Mouse (Mus musculus): ENCODE results near the gene Bud23.
"Not testable (repeated sequence)": the region's sequence is repeated elsewhere in the genome, so short reads cannot be mapped to it uniquely, and the experiment has no call there.

The Bud23 gene

DNA sequence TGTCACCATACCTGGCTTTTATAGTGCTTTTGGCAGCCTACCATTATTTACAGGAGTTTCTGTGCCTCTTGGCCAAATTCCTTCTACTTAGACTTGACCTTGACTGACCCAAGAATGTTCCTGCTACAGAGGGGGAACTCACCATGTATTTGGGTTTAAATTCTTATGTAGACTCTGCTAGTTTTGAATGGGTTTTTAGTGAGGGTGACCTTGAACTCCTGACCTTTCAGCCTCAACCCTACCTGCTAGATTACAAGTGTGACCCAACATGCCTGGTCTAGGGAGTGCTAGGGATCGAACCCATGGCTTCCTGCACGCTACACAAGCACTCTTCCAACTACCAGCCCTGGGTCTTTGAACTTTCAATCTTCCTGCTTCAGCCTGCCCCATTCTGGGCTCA lies 7.3 kb upstream of the Bud23 start:
- DNase-seq (ENCODE audit: low read depth), result no peak

DNA sequence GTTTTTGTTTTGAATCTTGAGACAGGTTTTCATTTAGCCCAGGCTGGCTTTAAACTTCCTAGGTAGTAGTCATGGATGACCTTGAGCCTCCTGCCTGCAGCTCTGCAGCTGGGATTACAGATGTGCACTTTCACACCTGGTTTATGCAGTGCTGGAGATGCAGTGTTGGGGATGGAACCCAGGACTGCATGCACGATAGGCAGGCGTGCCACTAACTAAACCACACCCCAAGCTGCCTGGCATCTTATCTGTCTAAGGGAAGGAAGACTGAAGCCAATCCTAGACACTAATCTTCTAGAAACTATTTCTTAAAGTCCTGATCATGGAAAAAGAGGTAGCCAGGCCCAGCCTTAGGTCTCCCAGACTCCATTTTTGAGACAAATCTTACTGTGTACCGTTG lies 5.7 kb upstream of the Bud23 start:
- no peak for DNase-seq (ENCODE audit: low read depth)

DNA sequence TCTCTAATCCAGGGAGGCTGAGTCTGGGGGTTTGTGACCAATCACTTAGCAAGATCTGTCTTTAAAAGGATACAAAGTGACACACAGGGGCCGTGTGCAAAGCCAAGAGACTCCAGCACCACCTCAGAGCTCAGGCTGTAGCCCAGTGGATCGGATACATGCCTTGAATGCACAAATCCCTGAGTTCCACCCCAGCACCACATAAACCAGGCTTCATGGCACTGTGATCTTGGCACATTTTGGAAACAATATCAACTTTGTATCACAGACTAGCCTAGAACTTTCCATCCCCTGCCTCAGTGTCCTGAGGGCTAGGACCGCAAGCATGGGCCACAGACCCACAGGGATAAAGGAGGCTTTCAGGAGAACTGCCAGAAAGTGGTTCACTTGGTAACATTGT lies 1.2 kb upstream of the Bud23 start:
- DNase-seq (ENCODE audit: low read depth), result no peak

DNA sequence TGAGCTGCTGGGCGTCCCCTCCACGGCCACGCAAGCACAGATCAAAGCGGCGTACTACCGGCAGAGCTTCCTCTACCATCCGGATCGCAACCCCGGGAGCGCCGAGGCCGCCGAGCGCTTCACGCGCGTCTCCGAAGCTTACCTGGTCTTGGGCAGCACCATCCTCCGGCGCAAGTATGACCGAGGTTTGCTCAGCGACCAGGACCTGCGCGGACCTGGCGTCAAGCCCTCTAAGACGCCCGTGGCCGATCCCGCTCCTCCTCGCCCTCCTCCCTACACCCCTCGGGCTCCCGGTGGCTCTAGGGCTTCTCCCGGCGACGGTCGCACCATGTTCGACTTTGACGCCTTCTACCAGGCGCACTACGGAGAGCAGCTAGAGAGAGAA lies 385 bp downstream of the Bud23 start:
- DNase-seq (ENCODE audit: low read depth), result no peak

DNA sequence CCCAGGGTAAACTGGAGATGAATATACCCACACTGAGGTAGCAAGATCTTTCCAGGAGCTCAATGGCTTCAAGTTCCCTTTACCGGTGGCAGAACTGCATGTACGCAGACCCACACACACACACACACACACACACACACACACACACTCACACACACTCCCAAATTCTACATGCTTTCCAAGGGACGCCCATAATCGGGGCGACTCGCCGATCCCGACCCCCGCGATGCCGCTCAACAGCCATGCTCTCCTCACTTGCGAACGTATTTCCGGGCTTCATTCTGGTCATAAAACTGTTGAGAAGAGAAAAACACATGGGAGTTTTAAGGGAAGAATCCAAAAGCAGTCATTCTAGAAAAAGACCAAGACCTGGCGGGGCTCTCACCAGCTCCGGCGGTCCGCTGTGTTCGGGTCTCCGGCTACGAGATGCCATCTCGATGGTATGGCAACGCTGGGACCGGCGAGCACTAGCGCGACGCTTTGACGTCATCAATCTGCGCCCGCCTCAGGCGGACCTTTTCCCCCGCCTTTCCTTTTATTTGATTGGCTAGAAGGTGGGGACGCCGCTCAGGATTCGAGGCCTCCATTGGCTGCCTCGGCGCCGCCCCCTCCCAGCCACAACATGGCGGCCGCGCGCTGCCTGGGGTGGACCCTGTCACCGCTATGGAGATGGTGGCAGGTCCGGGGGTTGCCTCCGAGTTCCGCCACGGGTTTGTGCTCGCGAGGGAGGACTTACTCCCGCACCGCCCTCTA lies 954 bp downstream of the Bud23 start, which contains the start of gene Dnajc30:
Dnajc30 (plus strand) TSS at position 574 of the 753 bp plus-strand sequence.
- peak; percentile 89 for DNase-seq (ENCODE audit: low read depth)

DNA sequence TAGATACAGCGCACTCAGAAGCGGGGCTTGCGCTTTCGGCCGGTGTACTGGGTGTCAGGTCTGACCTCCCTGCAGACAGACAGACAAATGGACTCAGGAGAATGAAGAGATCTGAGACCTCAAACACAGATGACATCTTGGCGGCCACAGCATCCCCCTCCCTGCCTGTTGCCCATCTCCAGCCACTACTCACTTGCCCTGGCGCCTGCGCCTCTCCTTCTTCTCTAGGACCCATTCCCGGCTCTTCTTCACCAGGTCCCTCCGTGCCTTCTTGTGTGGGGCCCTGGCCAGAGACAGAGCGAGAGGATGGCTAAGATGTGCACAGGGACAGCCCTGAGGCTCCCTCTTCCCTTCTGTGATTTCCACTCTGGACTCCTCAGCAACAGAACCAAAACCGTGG lies 11.4 kb downstream of the Bud23 start:
- no peak for DNase-seq (ENCODE audit: low read depth)

DNA sequence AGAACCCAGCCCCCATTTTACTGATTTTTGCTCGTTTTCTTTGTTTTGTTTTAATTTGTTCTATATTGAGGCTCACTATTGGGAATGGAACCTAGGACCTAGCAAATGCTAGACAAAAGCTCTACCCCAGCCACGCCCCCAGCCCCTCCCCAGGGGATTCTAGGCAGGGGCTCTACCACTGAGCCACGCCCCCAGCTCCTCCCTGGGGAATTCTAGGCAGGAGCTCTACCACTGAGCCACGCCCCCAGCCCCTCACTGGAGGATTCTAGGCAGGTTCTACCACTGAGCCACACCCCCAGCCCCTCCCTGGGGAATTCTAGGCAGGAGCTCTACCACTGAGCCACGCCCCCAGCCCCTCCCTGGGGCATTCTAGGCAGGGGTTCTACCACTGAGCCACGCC lies 15.5 kb downstream of the Bud23 start:
- DNase-seq (ENCODE audit: low read depth), result not testable (repeated sequence)

DNA sequence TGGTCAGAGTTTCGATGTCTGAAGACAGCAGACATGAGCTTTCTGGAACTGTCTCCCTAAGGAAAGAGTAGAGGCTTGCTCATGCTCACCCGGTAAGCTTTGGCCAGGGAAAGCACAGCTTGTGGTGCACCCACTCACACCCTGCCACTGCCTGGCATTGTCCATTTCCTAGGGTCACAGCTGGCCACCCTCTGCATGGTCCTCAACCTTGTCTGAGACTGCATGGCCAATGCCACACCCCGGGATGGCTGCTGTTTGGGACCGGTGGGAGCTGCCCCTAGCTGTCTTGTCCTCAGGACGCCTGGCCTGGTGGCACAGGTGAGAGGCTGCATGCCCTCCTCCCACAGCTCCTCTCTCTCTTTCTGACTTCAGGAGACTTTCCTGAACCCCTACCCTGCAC lies 16.2 kb downstream of the Bud23 start:
- DNase-seq (ENCODE audit: low read depth), result no peak

DNA sequence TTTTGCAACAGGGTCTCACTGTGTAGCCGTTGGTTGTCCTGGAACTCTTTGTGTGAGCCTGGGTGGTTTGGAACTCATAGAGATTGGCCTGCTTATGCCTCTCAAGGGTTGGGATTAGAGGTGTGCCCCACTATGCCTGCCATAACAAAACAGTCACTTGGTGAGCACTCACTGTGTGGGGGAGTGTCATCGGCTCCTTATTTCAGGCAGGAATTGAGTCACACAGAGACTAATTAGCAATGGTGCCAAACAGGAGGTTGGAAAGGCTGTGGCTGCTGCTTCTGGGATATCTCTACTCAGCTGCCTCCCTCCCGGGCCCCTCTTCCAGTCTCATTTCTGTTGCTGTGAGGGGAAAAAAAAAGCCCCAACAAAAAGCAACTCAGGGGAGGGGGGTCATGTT lies 20.2 kb downstream of the Bud23 start:
- no peak for DNase-seq (ENCODE audit: low read depth)

DNA sequence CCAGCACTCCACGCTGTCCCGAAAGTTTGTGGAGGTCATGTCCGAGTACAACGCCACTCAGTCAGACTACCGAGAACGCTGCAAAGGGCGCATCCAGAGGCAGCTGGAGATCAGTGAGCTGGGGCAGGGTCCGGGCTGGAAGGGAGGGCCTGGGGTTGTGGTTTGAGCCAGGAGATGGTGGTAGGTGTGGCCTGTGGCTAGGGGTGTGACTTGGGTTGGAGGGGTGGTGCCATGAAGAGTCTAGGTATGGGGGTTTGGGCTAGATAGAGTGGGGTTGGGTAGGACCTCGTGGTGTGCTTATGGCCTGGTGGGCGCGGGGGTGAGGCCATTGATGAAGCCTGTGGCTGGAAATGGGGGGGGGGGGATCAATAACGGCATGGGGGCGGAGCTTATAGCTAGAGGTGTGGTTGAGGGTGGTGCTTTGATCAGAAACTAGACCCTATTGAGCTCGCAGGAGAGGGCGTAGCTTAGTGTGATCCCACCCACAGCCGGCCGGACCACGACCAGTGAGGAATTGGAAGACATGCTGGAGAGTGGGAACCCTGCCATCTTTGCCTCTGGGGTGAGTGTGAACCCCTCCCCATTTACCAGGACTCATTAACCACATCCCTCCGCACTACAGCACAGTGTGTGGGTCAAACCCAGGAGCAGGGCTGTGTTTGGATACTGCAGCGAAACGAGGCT lies 22.5 kb downstream of the Bud23 start:
- DNase-seq (ENCODE audit: low read depth), result no peak

DNA sequence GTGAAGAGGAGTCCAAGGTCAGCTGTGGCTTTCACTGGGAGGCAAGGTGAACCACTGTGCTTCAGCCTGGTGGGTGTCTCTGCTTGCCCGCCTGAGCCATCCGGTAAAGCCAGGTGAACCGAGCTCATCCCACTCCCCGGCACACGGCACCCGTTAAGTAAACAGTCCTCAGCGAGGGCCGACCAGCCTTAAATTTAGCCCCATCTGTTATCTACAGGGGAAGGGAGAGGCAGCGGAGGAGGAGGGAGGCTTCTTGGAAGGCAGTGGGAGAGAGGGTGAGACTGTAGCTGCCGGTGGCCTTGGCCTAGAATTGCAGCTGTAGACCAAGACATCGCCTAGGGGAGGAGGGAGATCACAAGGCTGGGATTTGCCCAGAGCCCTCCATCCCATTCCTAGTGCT lies 24.0 kb downstream of the Bud23 start:
- no peak for DNase-seq (ENCODE audit: low read depth)

DNA sequence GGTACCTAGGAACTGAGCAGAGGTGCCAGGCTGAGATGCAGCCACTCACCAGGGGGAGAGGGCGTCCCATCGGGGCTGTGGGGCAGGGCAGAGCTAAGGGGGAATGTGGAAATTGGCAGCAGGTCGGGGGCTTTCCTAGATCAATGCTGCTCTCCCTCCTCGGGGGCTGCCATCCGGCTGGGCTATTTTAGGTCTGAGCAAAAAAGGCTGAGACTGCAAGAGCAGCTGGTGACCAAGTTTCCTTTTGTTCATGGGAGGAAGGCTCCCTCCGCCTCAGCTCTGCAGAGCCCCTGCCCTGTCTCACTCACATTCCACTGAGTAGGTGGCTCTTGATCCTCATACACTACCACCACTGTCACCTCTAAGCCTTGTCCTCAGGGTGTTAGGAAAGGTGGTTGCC lies 24.7 kb downstream of the Bud23 start:
- no peak for DNase-seq (ENCODE audit: low read depth)

DNA sequence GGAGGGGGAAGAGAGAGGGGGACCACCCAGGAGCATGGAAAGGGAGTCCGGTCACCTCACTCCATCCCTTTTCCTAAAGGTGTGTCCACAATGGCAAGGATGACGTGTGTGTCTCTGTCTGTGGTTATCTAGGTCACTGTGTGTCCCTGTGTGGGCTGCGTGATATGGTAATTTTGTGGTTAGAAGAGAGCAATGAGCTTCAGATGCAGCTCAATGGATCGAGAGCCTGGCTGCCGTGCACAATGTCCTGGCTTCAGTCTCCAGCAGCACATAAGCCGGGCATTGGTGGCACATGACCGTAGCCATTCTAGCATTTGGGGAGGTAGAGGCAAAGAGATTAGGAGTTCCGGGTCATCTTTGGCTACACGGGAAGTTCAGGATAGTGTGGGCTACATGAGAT lies 25.2 kb downstream of the Bud23 start:
- DNase-seq (ENCODE audit: low read depth), result no peak

DNA sequence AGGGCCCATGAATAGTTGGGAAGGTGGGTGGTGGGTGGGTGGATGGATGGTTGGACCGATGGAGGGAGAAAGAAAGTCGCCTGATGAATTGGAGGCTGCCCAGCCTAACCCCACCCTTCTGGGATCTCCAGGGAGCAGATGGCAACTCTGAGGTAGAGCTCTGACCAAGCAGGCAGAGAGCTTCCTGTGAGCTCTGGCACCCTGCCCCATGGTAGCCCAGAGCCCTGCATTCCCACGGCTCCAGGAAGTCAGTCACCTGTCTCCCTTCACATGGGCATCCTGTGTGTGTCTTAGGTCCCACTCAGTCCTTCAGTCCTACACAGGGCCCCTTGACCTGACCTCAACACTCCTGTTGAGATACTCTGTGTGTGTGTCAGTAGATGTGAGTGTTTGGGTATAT lies 26.8 kb downstream of the Bud23 start:
- DNase-seq (ENCODE audit: low read depth), result no peak

DNA sequence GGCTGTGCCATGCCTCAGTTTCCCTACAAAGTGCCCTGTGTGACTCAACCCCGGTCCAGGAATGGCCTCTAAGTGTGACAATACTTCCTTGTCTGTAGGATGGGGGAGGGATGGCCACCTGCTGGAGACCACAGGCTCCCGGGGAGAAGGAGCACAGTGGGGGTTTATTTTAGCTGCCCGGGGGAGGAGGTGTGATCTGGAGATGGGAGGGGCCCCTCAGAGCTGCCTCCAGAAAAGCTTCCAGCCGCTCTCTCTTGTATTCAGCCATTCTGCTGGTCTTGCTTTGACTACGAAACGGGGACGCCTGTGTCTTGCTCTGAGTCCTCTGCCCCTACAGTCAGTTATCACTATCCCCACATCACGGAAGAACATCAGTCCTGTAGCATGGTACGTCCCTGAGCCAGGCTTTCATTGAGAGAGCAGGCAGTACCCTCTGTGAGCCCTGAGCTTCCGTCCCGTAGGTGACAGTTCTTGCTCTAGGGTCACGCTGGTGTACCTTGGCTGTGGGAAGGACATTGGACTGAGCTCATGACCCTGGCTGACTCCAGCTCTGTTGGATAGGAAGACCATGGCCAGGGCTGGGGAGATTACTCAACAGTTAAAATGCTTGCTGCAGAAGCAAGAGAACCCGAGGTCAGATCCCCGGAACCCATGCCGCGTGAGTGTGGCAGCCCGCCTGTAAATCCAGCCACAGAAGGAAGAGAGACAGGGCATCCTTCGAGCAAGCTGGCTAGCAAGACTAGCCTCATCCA lies 29.0 kb downstream of the Bud23 start:
- DNase-seq (ENCODE audit: low read depth), result no peak

DNA sequence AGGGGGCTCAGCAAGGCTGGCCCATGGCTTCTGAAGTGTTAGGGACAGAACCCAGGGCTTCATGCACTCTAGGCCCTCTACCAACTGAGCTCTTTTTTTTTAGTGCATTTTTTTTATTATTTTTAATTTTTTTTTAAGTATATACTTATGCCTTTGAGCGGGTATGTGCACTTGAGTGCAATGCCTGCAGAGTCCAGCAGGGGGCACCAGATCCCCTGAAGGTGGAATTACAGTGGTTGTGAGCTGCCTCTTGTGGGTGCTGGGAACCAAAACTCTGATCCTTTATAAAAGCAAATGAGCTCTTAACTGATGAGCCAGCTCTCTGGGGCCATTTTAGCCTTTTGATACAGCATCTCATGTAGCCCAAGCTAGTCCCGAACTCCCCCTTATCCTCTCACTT lies 30.2 kb downstream of the Bud23 start:
- DNase-seq (ENCODE audit: low read depth), result no peak

DNA sequence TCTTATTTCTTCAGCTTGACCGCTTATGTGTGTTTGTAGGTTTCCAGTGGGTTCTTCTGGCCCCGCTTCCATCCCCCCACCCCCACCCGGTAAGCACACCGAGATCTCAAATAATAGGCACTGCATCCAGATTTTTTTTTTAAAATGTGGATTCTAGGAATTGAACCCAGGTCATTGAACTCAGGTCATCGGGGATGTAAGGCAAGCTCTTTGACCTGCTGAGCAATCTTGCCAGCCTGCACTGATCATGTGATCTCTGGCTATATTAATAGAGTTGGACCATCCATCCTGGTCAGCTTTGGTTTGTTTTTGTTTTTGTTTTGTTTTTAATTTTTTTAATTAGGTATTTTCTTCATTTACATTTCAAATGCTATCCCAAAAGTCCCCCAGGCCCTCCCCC lies 32.2 kb downstream of the Bud23 start:
- DNase-seq (ENCODE audit: low read depth), result no peak

DNA sequence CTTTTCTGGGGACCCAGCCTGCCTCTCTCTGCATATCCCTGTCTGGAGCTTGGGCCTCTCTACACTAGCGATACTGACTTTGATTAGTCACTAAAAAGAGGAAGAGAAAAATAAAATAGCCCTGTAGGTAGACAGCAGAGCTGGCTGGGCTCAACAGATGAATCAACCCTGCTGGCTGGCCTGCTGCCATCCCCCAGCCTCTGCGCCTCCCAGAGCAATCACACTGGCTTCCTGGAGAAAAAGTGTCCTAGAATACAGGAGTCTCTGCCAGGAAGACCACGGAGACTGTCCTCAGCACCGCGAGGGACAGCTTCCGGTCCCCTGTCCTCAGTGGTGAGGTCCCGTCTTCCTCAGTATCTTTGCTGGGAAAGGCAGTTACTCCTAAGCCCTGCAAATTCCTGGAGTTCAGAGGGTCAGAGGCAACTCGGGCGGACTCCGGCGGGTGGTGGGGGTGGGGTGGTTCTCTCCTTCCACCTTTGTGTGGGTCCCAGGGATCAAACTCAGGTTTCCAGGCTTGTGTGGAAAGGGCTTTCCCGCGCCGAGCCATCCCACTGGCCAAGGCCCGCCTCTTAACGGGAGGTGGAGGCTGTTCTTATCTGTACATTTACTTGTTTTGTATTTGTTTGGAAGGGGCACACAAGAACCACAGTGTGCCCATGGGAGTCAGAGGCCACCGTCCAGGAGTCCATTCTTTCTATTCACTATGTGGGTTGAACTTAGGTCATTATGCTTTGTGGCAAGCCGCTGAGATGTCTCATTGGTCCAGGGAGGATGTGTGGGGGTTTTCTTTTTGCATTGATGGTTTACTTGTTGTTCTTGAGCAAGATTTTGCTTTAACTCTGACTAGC lies 35.5 kb downstream of the Bud23 start:
- no peak for DNase-seq (ENCODE audit: low read depth)

DNA sequence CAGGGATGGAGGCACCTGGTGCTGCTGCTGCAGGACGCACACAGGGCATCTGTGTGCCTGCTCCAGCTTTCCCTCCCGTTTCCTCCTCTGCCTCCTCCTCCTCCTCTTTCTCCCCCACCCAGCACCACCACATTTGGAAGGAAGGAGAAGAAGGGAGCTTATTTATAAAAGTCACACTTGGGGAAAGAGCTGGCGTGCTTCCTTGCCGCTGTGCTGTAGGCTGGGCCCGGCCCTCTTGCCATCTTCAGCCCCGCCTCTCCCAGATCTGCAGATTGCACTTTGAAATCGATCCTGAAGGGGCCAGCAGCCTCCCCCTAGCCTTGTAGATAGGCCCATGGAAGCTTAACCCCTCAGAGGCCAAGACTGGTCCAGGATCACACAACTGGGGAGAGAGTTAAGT lies 38.9 kb downstream of the Bud23 start:
- no peak for DNase-seq (ENCODE audit: low read depth)

DNA sequence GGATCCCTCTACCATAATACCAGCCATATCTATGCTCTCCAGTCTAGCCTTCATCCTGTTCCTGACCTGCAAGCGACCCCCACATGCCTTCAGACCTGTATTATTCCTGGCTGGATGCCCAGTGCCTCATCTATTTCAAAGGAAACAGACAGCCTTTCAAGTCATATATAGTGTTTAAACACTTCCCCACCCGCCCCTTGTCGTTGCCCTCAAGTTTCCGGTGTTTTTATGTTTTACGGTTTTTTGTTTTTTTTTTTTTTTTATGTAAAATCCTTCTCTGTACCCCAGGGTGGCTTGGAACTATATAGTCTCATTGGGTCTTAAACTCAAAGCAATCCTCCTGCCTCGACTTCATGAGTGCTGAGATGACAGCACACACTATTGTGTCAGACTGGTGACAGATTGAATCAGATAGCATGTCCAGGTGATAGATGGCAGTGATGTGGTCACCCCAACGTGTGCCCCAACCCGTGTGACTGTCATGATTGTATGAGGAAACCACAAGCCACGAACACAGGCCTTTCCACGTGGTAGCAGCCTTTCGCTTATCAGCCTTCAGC lies 40.0 kb downstream of the Bud23 start:
- DNase-seq (ENCODE audit: low read depth), result no peak

DNA sequence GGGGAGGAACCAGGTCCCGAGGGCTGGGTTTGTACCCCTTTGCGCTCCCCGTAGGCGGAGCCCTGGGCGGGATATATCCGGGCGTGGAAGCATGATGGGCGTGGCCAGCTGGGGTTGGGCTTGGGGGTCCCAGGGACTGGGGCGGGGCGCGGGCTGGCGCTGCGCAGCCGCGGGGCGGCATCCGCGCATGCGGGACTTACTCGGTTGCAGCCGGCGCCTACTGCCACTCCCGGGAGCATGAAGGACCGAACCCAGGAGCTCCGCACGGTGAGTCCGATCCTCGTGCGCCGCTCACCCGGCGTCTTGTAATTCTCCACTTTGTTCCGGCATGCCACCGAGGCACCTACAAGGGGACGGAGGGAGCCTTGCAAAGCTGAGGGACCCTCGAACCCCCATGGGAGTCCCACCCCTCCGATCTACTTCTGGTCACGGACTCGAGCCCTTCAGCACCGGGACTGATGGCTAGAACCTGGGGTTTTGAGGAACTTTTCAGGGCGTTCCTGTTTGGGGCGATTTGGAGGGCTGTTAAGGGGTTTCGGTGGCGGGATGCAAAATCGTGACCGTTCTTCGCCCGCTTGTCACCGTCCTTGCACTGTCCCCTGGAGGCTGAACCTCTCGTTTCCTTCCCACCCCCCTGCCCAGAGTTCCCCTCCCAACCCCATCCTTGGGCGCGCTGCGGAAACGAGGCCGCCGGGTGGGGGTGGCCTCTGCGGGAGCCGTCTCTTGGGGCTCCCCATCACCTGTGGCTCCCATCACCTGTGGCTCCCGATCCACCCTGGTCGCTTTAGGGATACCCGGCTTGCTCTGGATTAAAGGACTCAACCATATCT lies 41.2 kb downstream of the Bud23 start, which contains the start of gene Stx1a:
Stx1a (plus strand) TSS at position 139 of the 830 bp plus-strand sequence.
- no peak for DNase-seq (ENCODE audit: low read depth)

All from fibroblast of lung, adult 2 months (primary cell).